Mouse (Mus musculus) ES-E14 (cell line): ENCODE measurements around the gene Rbfox3. TPM values are rescaled to one million over a fixed set of nuclear protein-coding genes. Genes with fewer than 3 reads are reported as not detected.

Source experiments
- DNase-seq: peaks from one replicate; pipeline ENCODE4 v3.0.0-alpha.2; 2013; ENCODE audit warnings: low read depth, low spot score
- H3K27ac ChIP-seq: 2 replicates; pipeline ENCODE4 v1.5.1; 2012; ENCODE audit warnings: low read depth, mild to moderate bottlenecking, low read length, moderate library complexity, mixed read lengths; ENCODE audit not compliant: poor library complexity, insufficient read depth, severe bottlenecking
- H3K36me3 ChIP-seq: 2 replicates; pipeline ENCODE4 v1.6.1; 2012; ENCODE audit warnings: mild to moderate bottlenecking, low read length, moderate library complexity, mixed read lengths; ENCODE audit not compliant: control insufficient read depth, poor library complexity, insufficient read depth, severe bottlenecking
- H3K4me1 ChIP-seq, 2 experiments: fragments of 150-350 bp in 1 of 2; sonication (generic) in 1 of 2; 2 replicates each; pipeline ENCODE4 v1.6.1; 2012; ENCODE audit warnings: low read length in 2 of 2, mild to moderate bottlenecking in 1 of 2, mixed read lengths in 1 of 2; ENCODE audit not compliant: control insufficient read depth in 2 of 2, insufficient read depth in 2 of 2, poor library complexity in 1 of 2
- H3K4me3 ChIP-seq, 2 experiments: fragments of 150-350 bp in 1 of 2; sonication (generic) in 1 of 2; 2 replicates each; pipeline ENCODE4 v1.5.1; 2012; ENCODE audit warnings: low read length in 2 of 2, low read depth in 1 of 2, mild to moderate bottlenecking in 1 of 2, mixed read lengths in 1 of 2; ENCODE audit not compliant: insufficient read depth in 1 of 2, poor library complexity in 1 of 2, severe bottlenecking in 1 of 2
- H3K9ac ChIP-seq: 2 replicates; pipeline ENCODE4 v1.6.1; 2012; ENCODE audit warnings: low read depth, mild to moderate bottlenecking, low read length, mixed read lengths; ENCODE audit not compliant: poor library complexity, insufficient read depth, severe bottlenecking
- H3K9me3 ChIP-seq: fragments of 150-350 bp; sonication (generic); 2 replicates; pipeline ENCODE4 v1.6.1; 2012; ENCODE audit warnings: low read depth, mild to moderate bottlenecking, low read length; ENCODE audit not compliant: control insufficient read depth, insufficient read depth
- CHD2 ChIP-seq: IDR thresholded peaks from 2 replicates; pipeline ENCODE4 v1.6.1; 2014; ENCODE audit warnings: mild to moderate bottlenecking, low read depth, low read length, inconsistent platforms
- HCFC1 ChIP-seq: IDR thresholded peaks from 2 replicates; pipeline ENCODE4 v1.6.1; 2012; ENCODE audit warnings: low read length, inconsistent platforms, borderline replicate concordance; ENCODE audit not compliant: insufficient read depth
- MAFK ChIP-seq: IDR thresholded peaks from 2 replicates; pipeline ENCODE4 v1.6.1; 2014; ENCODE audit warnings: mild to moderate bottlenecking, low read depth, low read length, inconsistent platforms; ENCODE audit not compliant: insufficient read depth
- ZC3H11A ChIP-seq: IDR thresholded peaks from 2 replicates; pipeline ENCODE4 v1.6.1; 2012; ENCODE audit warnings: low read depth, mild to moderate bottlenecking, inconsistent platforms, low read length, borderline replicate concordance
- ZNF384 ChIP-seq: IDR thresholded peaks from 2 replicates; pipeline ENCODE4 v1.6.1; 2012; ENCODE audit warnings: low read depth, low read length, inconsistent platforms
- in situ Hi-C, 2 experiments: fragments of 600-800 bp; cut with MboI; formaldehyde crosslinking; loops; one replicate each; pipeline ENCODE4 v1.15.1; 2025; ENCODE audit warnings: low sequenced_read_pairs in 2 of 2, inconsistent platforms in 1 of 2; ENCODE audit not compliant: unreplicated experiment in 2 of 2
- total RNA-seq: library from RNA; depleted of rRNA; stranded (reverse); fragments of 300-350 nt; gene quantifications from 2 replicates; pipeline ENCODE4 v1.2.3, GENCODE M21; 2012

Rbfox3 gene
- total RNA-seq, 1 experiment = 0.45 TPM

DNA sequence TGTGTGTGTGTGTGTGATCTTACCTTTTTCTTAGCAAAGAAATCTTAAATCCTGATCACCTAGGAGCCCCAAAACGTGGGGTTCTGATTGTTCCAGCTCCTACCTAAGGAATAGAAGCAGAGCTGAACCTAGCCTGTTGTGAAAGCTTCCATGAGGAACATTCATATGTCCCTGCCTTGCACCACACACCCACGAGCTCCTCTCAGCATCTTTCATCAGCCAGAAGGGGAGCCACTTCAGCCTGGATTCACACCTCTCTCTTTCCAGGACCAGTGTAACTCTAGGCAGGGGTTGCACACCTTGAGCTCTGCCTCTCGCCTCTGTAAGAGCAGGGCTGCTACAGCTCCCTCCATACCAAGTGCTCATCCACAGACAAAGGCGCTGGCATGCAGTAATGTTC is 330.4 kb downstream of the Rbfox3 start:
- H3K36me3 ChIP-seq = no peaks in the 10 kb centered on the region
- no peak for DNase-seq
- in situ Hi-C loops = no loop called here
- no peak for TF ChIP-seq ZNF384
- no peak for TF ChIP-seq MAFK
- TF ChIP-seq HCFC1 = no peak
- no peak for TF ChIP-seq ZC3H11A
- TF ChIP-seq CHD2 = no peak
- H3K9ac ChIP-seq = no peak overlapping the region
- H3K9me3 ChIP-seq = no peaks in the 10 kb centered on the region
- H3K4me3 ChIP-seq = no peak overlapping the region
- H3K27ac ChIP-seq = no peak overlapping the region
- no peaks in the 10 kb centered on the region for H3K4me1 ChIP-seq

DNA sequence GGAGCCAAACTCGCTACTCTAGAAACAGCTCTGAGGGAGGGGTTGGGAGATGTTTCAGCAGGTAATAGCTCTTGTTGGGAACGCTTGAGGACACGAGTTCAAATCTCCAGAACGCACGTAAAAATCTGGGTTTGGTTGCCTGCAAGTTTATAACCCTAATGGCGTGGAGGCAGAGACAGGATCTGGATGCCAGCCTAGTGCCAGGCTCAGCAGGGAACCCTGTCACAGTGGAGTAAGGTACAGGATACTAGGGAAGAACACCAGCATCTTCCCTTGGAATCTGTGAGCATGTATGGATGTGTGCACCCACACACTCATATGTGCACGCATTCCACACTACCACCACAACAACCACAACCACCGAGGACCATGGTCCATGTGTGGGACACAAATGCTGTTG is 331.8 kb downstream of the Rbfox3 start:
- no peaks in the 10 kb centered on the region for H3K4me1 ChIP-seq
- H3K27ac ChIP-seq = no peak overlapping the region
- TF ChIP-seq CHD2 (no peak), ZNF384 (no peak), MAFK (no peak), ZC3H11A (no peak), HCFC1 (no peak)
- no peaks in the 10 kb centered on the region for H3K36me3 ChIP-seq
- H3K4me3 ChIP-seq = no peak overlapping the region
- DNase-seq = no peak
- no peak overlapping the region for H3K9ac ChIP-seq
- in situ Hi-C loops = no loop called here
- no peaks in the 10 kb centered on the region for H3K9me3 ChIP-seq

DNA sequence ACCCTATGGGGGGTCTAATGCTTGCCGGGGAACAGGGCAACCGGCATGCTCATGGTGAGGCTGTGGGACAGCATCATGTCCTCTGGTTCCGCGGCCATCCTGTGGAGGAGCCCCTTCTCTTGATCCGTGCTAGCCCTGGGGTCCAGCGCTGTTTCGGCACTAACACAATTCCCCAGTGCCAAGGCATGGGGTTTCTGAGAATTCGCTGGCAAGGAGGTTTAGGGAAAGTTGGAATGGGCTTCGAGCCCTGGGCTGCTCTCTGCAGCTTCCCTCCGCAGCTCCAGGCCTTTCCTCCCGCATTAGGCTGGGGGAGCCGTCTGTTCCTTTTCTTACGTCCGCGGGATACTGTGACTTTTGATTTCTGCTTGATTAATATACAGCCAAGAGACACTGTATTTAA is 334.1 kb downstream of the Rbfox3 start:
- Histone ChIP-seq H3K4me1 (no peaks in the 10 kb centered on the region), H3K9me3 (no peaks in the 10 kb centered on the region), H3K4me3 (no peak overlapping the region), H3K9ac (no peak overlapping the region), H3K36me3 (no peaks in the 10 kb centered on the region), H3K27ac (no peak overlapping the region)
- DNase-seq = no peak
- TF ChIP-seq CHD2 (no peak), ZC3H11A (no peak)
- in situ Hi-C loops = no loop called here

DNA sequence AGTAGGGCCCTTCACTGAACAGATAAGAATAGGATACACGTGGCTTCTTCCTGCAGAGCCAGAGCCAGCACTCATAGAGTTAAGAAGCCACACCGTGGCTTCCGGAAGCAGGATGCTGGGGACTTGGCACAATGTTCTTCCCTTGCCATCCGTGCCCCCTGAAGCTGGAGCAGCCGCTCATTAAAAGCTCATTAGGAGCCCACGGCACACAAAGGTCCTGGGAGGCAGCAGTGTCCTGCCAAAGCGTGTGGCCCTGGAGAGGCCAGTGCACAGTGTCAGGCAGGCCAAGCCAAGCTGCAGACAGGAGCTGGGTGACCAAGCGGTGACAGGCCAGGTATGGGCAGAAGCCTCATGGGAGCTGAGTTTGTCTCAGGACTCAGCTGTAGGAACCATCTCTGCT is 334.8 kb downstream of the Rbfox3 start:
- H3K4me1 ChIP-seq = no peaks in the 10 kb centered on the region
- no peak overlapping the region for H3K9ac ChIP-seq
- H3K9me3 ChIP-seq = no peaks in the 10 kb centered on the region
- in situ Hi-C loops = no loop called here
- H3K27ac ChIP-seq = no peak overlapping the region
- H3K36me3 ChIP-seq = no peaks in the 10 kb centered on the region
- H3K4me3 ChIP-seq = no peak overlapping the region
- no peak for DNase-seq
- TF ChIP-seq CHD2 (no peak), HCFC1 (no peak), ZC3H11A (no peak), ZNF384 (no peak), MAFK (no peak)

DNA sequence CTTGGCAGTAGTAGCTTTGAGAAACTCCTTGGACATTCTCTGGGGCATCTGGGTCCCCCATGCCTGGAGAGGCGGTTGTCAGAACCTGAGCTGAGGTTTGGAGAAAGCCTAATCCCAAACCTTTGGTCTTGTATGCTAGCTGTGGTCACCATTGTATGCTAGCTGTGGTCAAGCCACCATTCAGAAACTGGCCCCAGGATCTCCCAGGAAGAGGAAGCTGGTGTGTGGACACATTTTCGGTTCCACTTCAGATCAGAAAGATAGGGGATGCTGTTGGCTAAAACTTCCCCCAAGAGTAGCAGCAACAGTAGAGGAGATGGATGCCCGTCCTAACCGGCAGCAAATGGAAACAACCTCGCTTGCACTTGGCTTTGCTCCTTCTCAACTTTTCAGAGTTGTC is 337.0 kb downstream of the Rbfox3 start:
- Histone ChIP-seq H3K4me3 (no peak overlapping the region), H3K4me1 (peaks cover 0 to 3% of the 10 kb centered on the region in 2 experiments; a peak in 1 of 4 replicates), H3K27ac (no peak overlapping the region), H3K36me3 (no peaks in the 10 kb centered on the region), H3K9ac (no peak overlapping the region), H3K9me3 (no peaks in the 10 kb centered on the region)
- TF ChIP-seq CHD2 = no peak
- in situ Hi-C loops = no loop called here
- DNase-seq = no peak
